Mouse (Mus musculus): ENCODE measurements around the gene Agap3.

DNA sequence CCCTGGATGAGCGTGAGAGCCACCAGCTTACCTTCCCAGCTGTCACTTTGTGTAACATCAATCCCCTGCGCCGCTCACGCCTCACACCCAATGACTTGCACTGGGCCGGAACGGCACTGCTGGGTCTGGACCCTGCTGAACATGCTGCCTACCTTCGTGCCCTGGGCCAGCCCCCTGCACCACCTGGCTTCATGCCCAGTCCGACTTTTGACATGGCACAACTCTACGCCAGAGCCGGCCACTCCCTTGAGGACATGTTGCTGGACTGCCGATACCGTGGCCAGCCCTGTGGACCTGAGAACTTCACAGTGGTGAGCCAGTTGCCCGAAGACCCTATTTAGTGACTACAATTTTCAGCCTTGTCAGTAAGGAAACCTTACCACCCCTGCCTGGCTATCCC is 38.0 kb upstream of the Agap3 start:
- no peak for TF ChIP-seq POLR2A (IDR thresholded peaks at IDR 0.05; ENCODE audit: borderline replicate concordance, insufficient read depth, low read length)
- no peak for TF ChIP-seq CTCF (IDR thresholded peaks at IDR 0.05; ENCODE audit: borderline replicate concordance, insufficient read depth, low read depth, low read length)

Measured in cerebellum, adult 2 months (tissue).